Mouse (Mus musculus) layer of hippocampus, adult 18-20 months (tissue): Measurements from ENCODE around the gene Gm21117. TPM values are rescaled to one million over a fixed set of nuclear protein-coding genes. Genes with fewer than 3 reads are reported as not detected.
"Not testable (repeated sequence)": the region's sequence is repeated elsewhere in the genome, so short reads cannot be mapped to it uniquely, and the experiment has no call there.

Source experiments
- DNase-seq, 2 experiments: peaks; one replicate each; pipeline ENCODE4 v3.0.0; 2022; ENCODE audit warnings: low spot score in 2 of 2
- long read RNA-seq: library from polyadenylated mRNA; stranded (forward); transcript quantifications from one replicate; pipeline ENCODE4 v2.0.0, GENCODE M21; 2021
- total RNA-seq, 2 experiments: library from RNA; stranded (reverse); gene quantifications; 2 replicates each; pipeline ENCODE4 v1.2.3; 2021

Gene Gm21117
- not detected for total RNA-seq
- long read RNA-seq, result 0 reads

DNA sequence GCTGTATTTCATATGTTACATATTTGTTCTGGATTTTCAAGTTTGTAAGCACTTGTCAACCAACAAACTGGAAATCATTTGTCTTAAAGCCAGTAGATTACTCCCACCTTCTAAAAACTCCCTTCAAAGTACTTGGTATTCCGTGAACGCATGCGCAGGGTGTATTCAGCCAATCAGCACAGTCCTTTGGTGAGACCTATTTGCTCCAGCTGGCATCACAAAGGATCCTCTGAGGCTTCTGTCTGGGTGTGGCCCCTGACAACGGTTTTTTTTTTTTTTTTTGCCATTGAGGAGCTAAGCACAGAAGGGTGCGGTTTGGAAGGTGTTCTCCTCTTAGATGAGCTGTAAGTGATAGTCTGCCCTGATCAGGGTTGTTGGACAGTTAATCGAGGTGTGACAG is at the start of gene Gm21117:
Gene Gm21117, plus strand, starts transcription at position 301 of the 400 bp plus-strand sequence.
- DNase-seq, result not testable (repeated sequence)
